Mouse (Mus musculus): Measurements from ENCODE around the gene Mobp.
A peak's percentile ranks its signal among the peaks of the same experiment; 100 is the strongest.

GRCm38 (mm10) chr9:120151906-120152399 is 2.4 kb downstream of the Mobp start:
- TF ChIP-seq CTCF (conservative IDR thresholded peaks at IDR 0.05; ENCODE audit: low read length) (no peak), NANOG (IDR thresholded peaks at IDR 0.05; ENCODE audit: borderline replicate concordance, low read length) (peak; percentile 53; the same call in 1 of the 2 replicates), POU5F1 (IDR thresholded peaks at IDR 0.05; ENCODE audit: borderline replicate concordance, low read length) (no peak)
